Mouse (Mus musculus): ENCODE measurements at regions not wholly inside any gene's neighbourhood (a gene's known extent, or its start where the extent isn't known, plus 50 kb on each side); places are given as distances from the start of the nearest gene placed in this dataset.

GRCm38 (mm10) chr12:110228011-110228411 lies 50.9 kb upstream of the Dio3 start:
- TF ChIP-seq POLR2A (IDR thresholded peaks at IDR 0.05; ENCODE audit: borderline replicate concordance, control insufficient read depth, low read depth, low read length): no peak
- no peak for TF ChIP-seq CTCF (IDR thresholded peaks at IDR 0.05; ENCODE audit: control insufficient read depth, insufficient read depth, low read length)

Data from bone marrow, adult 2 months (tissue).